Mouse (Mus musculus) heart, adult 2 months (tissue): Measurements from ENCODE around the gene Fat3.

Source experiments
- CTCF ChIP-seq: fragments of 200-600 bp; IDR thresholded peaks from 2 replicates; pipeline ENCODE4 v1.8.1; 2022; ENCODE audit warnings: antibody characterized with exemption, mild to moderate bottlenecking, moderate library complexity
- EP300 ChIP-seq: fragments of 200-500 bp; IDR thresholded peaks from 2 replicates; pipeline ENCODE4 v1.6.1; 2011; ENCODE audit warnings: low read depth, low read length, control low read depth; ENCODE audit not compliant: insufficient read depth
- POLR2A ChIP-seq: fragments of 200-500 bp; IDR thresholded peaks from 2 replicates; pipeline ENCODE4 v1.6.1; 2011; ENCODE audit warnings: mild to moderate bottlenecking, low read depth, low read length, control low read depth; ENCODE audit not compliant: insufficient read depth

GRCm38 (mm10) chr9:16499621-16500381, 1.3 kb downstream of the Fat3 start:
- TF ChIP-seq CTCF (no peak), EP300 (no peak), POLR2A (no peak)
